Mouse (Mus musculus): ENCODE data around the gene Ttc38.
"Not testable (repeated sequence)": the region's sequence is repeated elsewhere in the genome, so short reads cannot be mapped to it uniquely, and the experiment has no call there.

Ttc38 gene

GRCm38 (mm10) chr15:85822011-85822359 is 10.1 kb upstream of the Ttc38 start:
- DNase-seq (ENCODE audit: low spot score in 2 of 2): no peak

GRCm38 (mm10) chr15:85826676-85827075 is 5.4 kb upstream of the Ttc38 start:
- DNase-seq (ENCODE audit: low spot score in 2 of 2): no peak

- no peak for DNase-seq (ENCODE audit: low spot score in 2 of 2)
Observed at GRCm38 (mm10) chr15:85828071-85828470, 4.0 kb upstream of the Ttc38 start.

- DNase-seq (ENCODE audit: low spot score in 2 of 2): no peak
Observed at GRCm38 (mm10) chr15:85829470-85829869, 2.6 kb upstream of the Ttc38 start.

- no peak for DNase-seq (ENCODE audit: low spot score in 2 of 2)
Observed at GRCm38 (mm10) chr15:85832599-85832998, 493 bp downstream of the Ttc38 start.

GRCm38 (mm10) chr15:85835335-85835734 is 3.2 kb downstream of the Ttc38 start:
- DNase-seq (ENCODE audit: low spot score in 2 of 2): no peak

- DNase-seq (ENCODE audit: low spot score in 2 of 2): no peak
Observed at GRCm38 (mm10) chr15:85836887-85837286, 4.8 kb downstream of the Ttc38 start.

GRCm38 (mm10) chr15:85840983-85841382 is 8.9 kb downstream of the Ttc38 start:
- DNase-seq (ENCODE audit: low spot score in 2 of 2): no peak

- DNase-seq (ENCODE audit: low spot score in 2 of 2): no peak
Observed at GRCm38 (mm10) chr15:85841796-85842360, 9.8 kb downstream of the Ttc38 start.

GRCm38 (mm10) chr15:85845071-85845470 is 13.0 kb downstream of the Ttc38 start:
- DNase-seq (ENCODE audit: low spot score in 2 of 2): no peak

- DNase-seq (ENCODE audit: low spot score in 2 of 2): no peak
Observed at GRCm38 (mm10) chr15:85851656-85852392, 19.7 kb downstream of the Ttc38 start.

- no peak for DNase-seq (ENCODE audit: low spot score in 2 of 2)
Observed at GRCm38 (mm10) chr15:85858980-85859489, 26.9 kb downstream of the Ttc38 start.

GRCm38 (mm10) chr15:85859490-85860031 is 27.5 kb downstream of the Ttc38 start, which contains the start of gene Gtse1:
TSS of gene Gtse1 (plus strand) at chr15:85859745.
- DNase-seq (ENCODE audit: low spot score in 2 of 2): peak; percentile 93 to 94

- DNase-seq (ENCODE audit: low spot score in 2 of 2): not testable (repeated sequence)
Observed at GRCm38 (mm10) chr15:85865913-85866312, 33.8 kb downstream of the Ttc38 start.

GRCm38 (mm10) chr15:85867696-85868095 is 35.6 kb downstream of the Ttc38 start:
- DNase-seq (ENCODE audit: low spot score in 2 of 2): peak; percentile 41 to 68

- DNase-seq (ENCODE audit: low spot score in 2 of 2): no peak
Observed at GRCm38 (mm10) chr15:85877336-85877735, 45.2 kb downstream of the Ttc38 start.

GRCm38 (mm10) chr15:85878848-85879497 is 46.9 kb downstream of the Ttc38 start, which contains the start of gene Trmu:
TSS of gene Trmu (plus strand) at chr15:85879312.
- DNase-seq (ENCODE audit: low spot score in 2 of 2): peak; percentile 89 to 91

GRCm38 (mm10) chr15:85879498-85879895 is 47.4 kb downstream of the Ttc38 start:
- no peak for DNase-seq (ENCODE audit: low spot score in 2 of 2)

GRCm38 (mm10) chr15:85885606-85886005 is 53.5 kb downstream of the Ttc38 start:
- no peak for DNase-seq (ENCODE audit: low spot score in 2 of 2)

- no peak for DNase-seq (ENCODE audit: low spot score in 2 of 2)
Observed at GRCm38 (mm10) chr15:85889235-85889634, 57.1 kb downstream of the Ttc38 start.

- no peak for DNase-seq (ENCODE audit: low spot score in 2 of 2)
Observed at GRCm38 (mm10) chr15:85891971-85892370, 59.9 kb downstream of the Ttc38 start.

- no peak for DNase-seq (ENCODE audit: low spot score in 2 of 2)
Observed at GRCm38 (mm10) chr15:85892498-85893118, 60.5 kb downstream of the Ttc38 start.

Data from frontal cortex, postnatal 14 days (tissue).